Mouse (Mus musculus): Measurements from ENCODE around the gene Pkp4. TPM values are rescaled to one million over a fixed set of nuclear protein-coding genes. Genes with fewer than 3 reads are reported as not detected.

Gene Pkp4
- total RNA-seq, 2 experiments from 2014 or later, result 24.9 to 34.0 TPM

DNA sequence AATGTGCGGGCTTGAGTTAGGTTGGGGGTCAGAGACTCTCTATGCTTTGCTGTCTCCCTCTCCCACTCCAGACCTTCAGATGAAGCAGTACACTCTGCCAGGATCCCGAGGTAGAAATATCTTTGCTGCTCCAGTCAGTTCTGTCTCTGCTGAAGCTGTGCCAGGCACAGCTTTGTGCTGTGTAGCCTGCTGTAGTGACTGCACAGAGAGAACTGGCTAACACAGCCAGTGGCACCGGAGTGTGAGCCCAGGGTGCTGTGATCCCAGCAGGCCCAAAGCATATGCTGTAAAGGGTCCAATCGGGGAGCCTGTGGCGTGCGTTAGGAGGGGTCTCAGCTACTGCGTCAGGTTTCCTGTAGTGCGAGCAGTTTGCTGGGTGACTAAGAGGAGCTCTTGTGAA is 27.7 kb downstream of the Pkp4 start:
- no peak overlapping the region for H3K4me3 ChIP-seq
- intact Hi-C loops (cut with DNase I), result no loop called here
- DNase-seq, result no peak
- H3K27ac ChIP-seq, result no peak overlapping the region
- no peak for TF ChIP-seq CTCF (IDR thresholded peaks at IDR 0.05)

DNA sequence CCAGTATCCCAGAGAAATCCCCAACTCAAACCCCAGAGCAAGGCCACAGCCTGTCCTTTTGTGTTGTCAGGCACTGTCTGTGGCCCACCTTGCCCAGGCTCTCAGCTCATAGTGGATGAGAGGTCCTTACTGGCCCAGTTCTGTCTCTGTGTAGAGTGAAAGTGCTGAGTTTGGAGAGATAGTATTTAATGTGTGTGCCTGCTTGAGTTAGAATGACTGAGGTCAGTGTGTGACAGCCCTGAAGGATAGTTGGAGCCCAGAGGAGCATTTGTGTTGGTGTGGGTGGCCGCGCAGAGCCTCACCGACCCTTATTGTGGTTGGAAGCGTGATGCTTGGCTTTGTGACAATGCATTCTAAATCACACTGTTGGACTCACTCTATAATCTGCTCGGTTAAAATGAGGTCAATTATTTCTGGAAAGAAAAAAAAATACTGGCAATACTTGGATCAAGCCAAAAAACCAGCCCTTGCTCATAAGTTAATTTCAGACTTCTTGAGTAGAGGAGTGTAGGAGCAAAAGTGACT is 29.1 kb downstream of the Pkp4 start:
- Histone ChIP-seq H3K27ac (no peak overlapping the region), H3K4me3 (no peak overlapping the region)
- intact Hi-C loops (cut with DNase I), result no loop called here
- TF ChIP-seq CTCF (IDR thresholded peaks at IDR 0.05), result no peak
- no peak for DNase-seq

DNA sequence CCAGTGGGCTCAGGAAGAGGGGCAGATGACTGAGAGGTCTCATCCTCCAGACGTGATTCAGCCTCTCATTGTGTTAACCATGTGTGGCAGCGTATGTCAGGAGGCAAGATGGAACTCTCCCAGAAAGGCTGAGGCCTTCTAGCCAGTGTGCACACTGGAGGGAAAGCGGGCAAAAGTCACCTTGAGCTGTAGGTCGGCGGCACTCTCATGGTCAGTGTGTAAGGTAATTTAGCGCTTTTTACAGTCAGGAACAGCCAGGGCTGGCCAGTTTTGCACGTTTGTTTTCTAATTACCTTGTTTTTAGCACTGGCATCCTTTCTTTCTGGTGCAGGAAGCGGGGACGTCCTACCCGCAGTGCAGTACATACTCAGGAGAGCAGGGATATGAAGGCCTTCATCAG is 29.5 kb downstream of the Pkp4 start:
- Histone ChIP-seq H3K27ac (no peak overlapping the region), H3K4me3 (no peak overlapping the region)
- TF ChIP-seq CTCF (IDR thresholded peaks at IDR 0.05), result no peak
- intact Hi-C loops (cut with DNase I), result no loop called here
- DNase-seq, result no peak

DNA sequence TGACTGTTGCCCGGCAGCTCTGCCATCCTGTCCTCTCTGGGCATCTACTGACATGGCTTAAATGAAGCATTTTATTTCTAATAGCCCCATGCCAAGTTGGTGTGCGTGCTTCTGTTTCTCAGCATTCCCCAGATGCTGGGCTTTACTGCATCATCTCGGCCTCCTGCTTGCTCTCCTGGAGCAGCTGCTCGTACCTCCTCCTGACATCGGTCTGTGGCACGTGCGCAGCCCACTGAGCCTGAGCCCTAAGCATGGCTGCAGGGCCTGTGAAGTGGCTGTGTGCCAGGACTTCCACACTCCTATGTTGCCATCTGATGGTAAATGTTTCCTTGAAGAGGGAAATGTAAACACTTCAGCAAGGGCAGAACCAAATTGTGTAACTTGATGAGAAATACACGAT is 30.8 kb downstream of the Pkp4 start:
- Histone ChIP-seq H3K4me3 (no peak overlapping the region), H3K27ac (no peak overlapping the region)
- no peak for DNase-seq
- intact Hi-C loops (cut with DNase I), result no loop called here
- no peak for TF ChIP-seq CTCF (IDR thresholded peaks at IDR 0.05)

DNA sequence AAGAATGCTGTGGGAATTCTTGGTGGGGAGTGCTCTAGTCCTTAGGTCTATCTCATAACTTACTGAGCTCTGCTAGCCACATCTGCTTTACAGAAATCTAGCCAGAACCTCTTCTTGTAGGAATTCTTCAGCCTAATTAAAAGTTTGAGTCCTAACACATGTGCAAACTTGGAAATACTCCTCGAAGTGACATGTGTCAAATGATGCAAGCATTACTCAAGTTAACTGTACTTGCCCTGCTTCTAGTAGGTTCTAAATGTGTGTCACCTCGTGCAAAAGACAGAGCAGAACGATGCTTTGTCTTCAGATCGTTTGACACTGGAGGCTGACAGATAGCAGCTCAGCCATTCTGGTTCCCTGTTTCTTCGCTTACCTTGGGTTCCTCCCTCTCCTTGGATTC is 32.5 kb downstream of the Pkp4 start:
- no peak for DNase-seq
- Histone ChIP-seq H3K4me3 (no peak overlapping the region), H3K27ac (no peak overlapping the region)
- no peak for TF ChIP-seq CTCF (IDR thresholded peaks at IDR 0.05)
- intact Hi-C loops (cut with DNase I), result no loop called here

DNA sequence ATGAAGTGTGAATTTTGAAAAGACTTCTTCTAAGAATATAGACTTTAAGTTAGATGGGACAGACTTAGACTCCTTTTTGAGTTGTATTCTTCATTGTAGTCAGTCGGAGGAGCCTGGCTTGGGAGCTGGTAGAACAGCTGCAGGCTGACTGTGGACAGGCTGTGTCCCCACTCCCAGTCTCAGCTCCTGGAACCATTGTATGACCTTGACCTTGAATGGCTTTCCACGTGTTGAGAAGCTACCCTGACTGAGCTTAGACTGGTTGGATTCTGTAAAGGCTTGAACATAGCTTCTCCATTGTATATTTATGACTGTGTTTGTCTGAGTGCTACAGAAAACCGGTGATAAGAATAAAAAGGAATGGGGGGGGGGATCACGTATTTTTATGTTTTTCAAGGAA is 36.5 kb downstream of the Pkp4 start:
- Histone ChIP-seq H3K27ac (no peak overlapping the region), H3K4me3 (no peak overlapping the region)
- DNase-seq, result no peak
- intact Hi-C loops (cut with DNase I), result no loop called here
- no peak for TF ChIP-seq CTCF (IDR thresholded peaks at IDR 0.05)

DNA sequence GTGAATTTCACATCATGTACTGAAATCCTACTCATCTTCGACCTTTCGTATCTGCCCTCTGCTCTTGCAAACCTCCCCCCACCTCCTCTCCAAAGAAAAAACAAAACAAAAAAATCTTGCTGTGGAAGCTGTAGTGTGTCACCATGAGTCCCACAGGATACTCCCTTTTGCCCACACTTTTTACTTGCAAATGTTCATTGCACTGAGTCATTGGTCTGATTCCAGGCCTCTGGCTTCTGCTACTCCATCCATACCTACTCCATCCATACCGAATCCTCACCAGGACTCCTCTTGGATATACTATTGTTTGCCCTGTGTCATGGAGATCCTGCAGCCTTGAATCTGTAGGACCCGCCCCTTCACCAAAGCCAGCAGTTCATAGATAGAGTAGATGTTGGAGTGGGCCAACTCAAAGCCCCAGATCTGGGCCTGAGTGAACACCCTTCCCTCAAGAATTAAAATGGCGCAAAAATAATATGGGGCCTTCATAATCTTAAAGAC is 38.9 kb downstream of the Pkp4 start:
- no peak overlapping the region for H3K4me3 ChIP-seq
- no peak for DNase-seq
- no peak overlapping the region for H3K27ac ChIP-seq
- intact Hi-C loops (cut with DNase I), result no loop called here
- TF ChIP-seq CTCF (IDR thresholded peaks at IDR 0.05), result no peak

DNA sequence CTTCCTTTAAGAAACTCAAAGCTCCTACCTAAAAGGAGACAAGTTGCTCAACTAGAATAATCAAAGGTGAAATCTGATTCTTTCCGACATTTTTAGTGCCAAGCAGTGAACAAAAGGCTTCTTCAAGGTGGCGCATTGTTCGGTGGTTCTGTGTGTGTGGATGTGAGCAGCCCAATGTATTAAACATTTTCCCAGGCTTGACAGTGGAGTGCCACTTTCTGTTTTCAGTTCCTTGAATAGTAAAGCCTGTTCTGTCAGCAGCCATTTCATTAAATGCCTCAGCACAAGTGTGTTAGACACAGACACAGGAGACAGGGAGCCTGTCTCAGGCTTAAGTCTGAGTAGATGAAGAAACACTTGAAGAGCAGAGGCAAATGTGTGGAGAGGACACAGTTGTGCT is 39.9 kb downstream of the Pkp4 start:
- intact Hi-C loops (cut with DNase I), result no loop called here
- Histone ChIP-seq H3K4me3 (no peak overlapping the region), H3K27ac (no peak overlapping the region)
- no peak for TF ChIP-seq CTCF (IDR thresholded peaks at IDR 0.05)
- no peak for DNase-seq

DNA sequence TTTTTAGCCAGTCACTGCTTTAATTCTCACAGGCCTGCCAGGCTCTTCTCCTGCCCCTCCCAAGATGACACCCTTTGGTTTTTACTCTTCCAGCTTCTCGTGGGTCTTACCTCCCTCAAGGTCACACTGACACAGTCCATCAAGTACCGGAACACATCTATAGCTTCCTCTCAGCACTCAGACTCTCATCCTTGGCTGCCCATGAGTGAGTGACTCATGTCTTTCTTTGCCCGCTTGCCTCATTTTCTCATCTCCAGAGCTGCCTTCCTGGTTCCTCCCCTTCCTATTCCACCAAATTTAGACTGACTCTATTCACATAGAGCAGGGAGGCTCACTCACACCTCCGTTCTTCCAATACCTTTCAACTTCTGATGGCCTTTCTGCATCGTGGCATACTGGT is 42.3 kb downstream of the Pkp4 start:
- intact Hi-C loops (cut with DNase I), result no loop called here
- H3K4me3 ChIP-seq, result no peak overlapping the region
- no peak for DNase-seq
- H3K27ac ChIP-seq, result no peak overlapping the region
- no peak for TF ChIP-seq CTCF (IDR thresholded peaks at IDR 0.05)

DNA sequence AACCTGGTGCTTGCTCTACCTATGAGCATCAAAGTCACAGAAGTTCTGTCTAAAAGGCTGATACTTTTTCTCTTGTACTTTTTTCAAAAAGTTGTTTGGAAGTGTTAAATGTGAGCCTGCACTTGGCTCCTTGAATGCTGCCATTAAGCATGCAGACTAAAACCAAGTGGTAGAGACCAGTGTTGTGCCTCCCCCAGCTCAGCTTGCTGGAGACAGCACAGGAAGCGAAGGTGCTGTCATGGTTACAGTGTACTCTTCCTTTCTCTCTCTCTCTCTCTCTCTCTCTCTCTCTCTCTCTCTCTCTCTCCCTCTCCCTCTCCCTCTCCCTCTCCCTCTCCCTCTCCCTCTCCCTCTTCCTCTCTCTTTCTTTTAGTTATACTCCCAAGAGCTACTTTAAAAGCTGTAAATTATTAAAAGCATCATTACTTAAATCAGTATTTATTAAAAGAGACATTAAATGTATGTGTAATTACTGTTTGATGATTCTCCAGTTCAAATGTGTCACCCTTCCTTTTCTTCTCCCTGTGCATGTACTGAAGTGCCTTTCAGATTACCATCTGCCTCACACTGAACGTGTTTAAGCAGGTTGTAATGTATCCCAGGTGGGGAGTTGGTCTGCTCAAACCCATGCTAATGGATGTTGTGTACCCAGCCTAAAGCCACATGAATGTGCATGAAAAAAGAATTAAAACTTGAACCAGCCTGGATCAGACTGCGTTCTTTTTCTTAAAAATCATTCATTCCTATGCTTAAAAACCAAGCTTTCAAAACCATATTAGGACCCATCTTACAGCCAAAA is 43.2 kb downstream of the Pkp4 start:
- intact Hi-C loops (cut with DNase I), result no loop called here
- DNase-seq, result no peak
- Histone ChIP-seq H3K27ac (no peak overlapping the region), H3K4me3 (no peak overlapping the region)
- TF ChIP-seq CTCF (IDR thresholded peaks at IDR 0.05), result no peak

DNA sequence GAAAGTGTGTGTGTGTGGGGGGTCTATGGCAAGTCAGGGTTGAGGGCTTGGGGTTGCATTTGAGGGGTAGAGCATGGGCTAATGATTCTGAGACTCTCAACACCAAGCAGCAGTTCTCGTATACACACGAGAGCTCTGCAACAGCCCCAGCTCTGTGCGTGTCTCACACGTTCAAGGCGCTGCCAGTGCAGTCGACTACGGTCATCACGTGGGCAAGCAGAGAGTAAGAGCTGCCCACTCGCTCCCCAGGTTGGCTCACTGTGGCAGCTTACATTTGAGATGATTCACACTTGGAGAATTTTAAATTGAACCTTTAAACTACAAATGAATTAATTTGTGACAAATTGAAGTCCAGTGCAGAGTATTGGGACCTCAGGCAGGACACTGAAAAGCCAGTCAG is 44.4 kb downstream of the Pkp4 start:
- no peak overlapping the region for H3K27ac ChIP-seq
- no peak for TF ChIP-seq CTCF (IDR thresholded peaks at IDR 0.05)
- intact Hi-C loops (cut with DNase I), result no loop called here
- H3K4me3 ChIP-seq, result no peak overlapping the region
- DNase-seq, result no peak

DNA sequence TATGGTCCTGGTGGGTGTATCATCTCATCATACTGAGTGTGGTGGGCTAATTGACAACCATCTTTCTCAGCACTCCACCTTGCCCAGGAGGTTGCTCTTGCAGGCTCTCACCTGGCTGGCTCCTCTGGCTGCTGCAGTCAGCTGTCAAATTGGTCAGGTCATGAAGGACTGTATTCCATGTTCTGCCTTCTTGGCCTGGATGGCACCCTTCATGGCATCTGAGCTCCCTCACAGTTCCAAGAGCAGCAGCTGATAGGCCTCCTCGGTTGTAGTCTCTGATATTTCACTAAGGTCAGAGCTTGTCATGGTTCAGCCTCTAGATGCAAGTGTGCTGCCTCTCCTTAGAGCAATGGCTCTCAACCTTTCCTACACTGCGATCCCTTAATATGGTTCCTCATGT is 45.5 kb downstream of the Pkp4 start:
- TF ChIP-seq CTCF (IDR thresholded peaks at IDR 0.05), result no peak
- no peak for DNase-seq
- Histone ChIP-seq H3K27ac (no peak overlapping the region), H3K4me3 (no peak overlapping the region)
- intact Hi-C loops (cut with DNase I), result no loop called here

DNA sequence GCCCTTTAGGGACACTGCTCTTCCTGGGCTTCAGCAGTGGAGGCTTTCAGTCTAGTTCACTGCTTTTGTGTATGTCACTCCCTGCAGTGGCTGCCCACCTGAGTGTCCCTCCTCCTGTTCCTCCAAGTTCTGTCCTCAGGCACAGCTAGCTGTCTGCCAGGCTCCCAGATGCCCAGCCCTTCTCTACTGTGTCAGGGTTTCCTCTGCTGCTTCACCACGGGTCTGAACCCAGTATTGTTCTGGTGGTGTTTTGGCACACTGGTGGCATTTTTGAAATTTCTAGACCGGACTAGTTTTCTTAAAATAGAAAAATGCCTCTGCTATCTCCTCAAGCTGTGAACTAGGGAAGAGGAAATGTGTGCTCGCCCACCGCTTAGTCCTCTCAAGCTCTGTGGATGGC is 46.6 kb downstream of the Pkp4 start:
- no peak for DNase-seq
- intact Hi-C loops (cut with DNase I), result no loop called here
- Histone ChIP-seq H3K4me3 (no peak overlapping the region), H3K27ac (no peak overlapping the region)
- TF ChIP-seq CTCF (IDR thresholded peaks at IDR 0.05), result no peak

DNA sequence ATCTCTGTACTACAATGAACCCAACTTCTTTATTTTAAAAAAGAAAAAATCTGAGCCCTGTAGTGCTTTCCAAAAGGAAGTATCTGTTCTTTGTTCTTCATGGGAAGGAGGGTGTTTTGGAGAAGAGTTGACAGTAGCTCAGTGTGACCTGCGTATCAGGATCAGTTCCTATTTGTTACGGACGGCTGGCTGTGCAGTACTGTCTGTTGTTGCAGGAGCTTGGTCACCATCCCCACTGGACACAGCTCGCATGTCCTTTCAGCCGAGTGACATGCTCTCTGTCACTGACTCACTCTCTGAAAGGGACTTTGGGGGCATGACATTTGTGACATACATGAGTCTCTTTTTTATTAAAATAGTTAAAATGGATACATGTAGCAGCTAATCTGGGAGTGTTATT is 47.1 kb downstream of the Pkp4 start:
- no peak for TF ChIP-seq CTCF (IDR thresholded peaks at IDR 0.05)
- no peak for DNase-seq
- intact Hi-C loops (cut with DNase I), result no loop called here
- Histone ChIP-seq H3K4me3 (no peak overlapping the region), H3K27ac (no peak overlapping the region)
